Comparison of ENCODE assay signal across 13 mouse cellular contexts in the genomic region with DNA sequence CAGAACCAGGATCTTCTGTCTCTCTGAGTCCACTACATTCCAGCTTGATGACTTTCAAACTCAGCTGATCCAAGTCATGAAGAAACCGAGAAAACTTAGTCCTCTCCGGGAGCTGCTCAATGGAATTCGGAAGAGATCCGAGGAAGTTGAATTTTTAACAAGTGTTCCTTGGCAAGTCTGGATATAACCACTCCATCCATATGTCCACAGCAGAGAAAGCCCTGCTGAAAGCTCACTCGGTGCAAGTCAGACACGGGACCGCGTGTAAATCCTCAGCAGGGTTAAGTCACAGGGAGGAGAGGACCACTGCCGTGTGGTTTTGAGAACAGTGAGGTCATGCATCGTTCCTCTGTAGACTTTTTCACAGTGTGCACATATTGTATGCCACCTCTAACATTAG. TPM values are rescaled to one million over a fixed set of nuclear protein-coding genes. Genes with fewer than 3 reads are reported as not detected.
"Had no signal": no experiment of that assay in that cellular context is flagged by ENCODE, and none has a peak within 500 bp of the region (broad histone marks: within the 10 kb centered on the region; RNA-seq: fewer than 3 reads in every experiment).

No protein-coding gene starts in this region.

- DNase-seq: retina, postnatal 1 day; right cerebral cortex, adult 18-20 months; right cerebral cortex, postnatal 14 days; right cerebral cortex, postnatal 25 days; right cerebral cortex, postnatal 4 days; spleen, adult 18-20 months; thymus, adult 18-20 months; thymus, adult 2 months; thymus, postnatal 14 days; thymus, postnatal 25 days; thymus, postnatal 36 days; thymus, postnatal 4 days had no signal

RNA-seq across cellular contexts. Expression of a gene that starts 5.9 kb away (rescaled TPM):
- total RNA-seq: neutrophil, adult 5-6 weeks had no signal
